Mouse (Mus musculus): Measurements from ENCODE around the gene Akt2. TPM values are rescaled to one million over a fixed set of nuclear protein-coding genes. Genes with fewer than 3 reads are reported as not detected.
A peak's percentile ranks its signal among the peaks of the same experiment; 100 is the strongest.
"Not testable (repeated sequence)": the region's sequence is repeated elsewhere in the genome, so short reads cannot be mapped to it uniquely, and the experiment has no call there.

Akt2 gene
- total RNA-seq, 2 experiments from 2014 or later: 194 to 199 TPM

GRCm38 (mm10) chr7:27607580-27607979, 16.2 kb downstream of the Akt2 start:
- intact Hi-C loops (cut with DNase I): no loop called here
- Histone ChIP-seq H3K4me3 (peak overlapping the region; percentile 61), H3K27ac (peak overlapping the region; percentile 94)
- peak; percentile 97 for DNase-seq
- TF ChIP-seq CTCF (IDR thresholded peaks at IDR 0.05): no peak

GRCm38 (mm10) chr7:27608130-27608529, 16.8 kb downstream of the Akt2 start:
- DNase-seq: peak; percentile 45
- H3K4me3 ChIP-seq: peak overlapping the region; percentile 2
- TF ChIP-seq CTCF (IDR thresholded peaks at IDR 0.05): no peak
- intact Hi-C loops (cut with DNase I): no loop called here
- peak overlapping the region; percentile 94 for H3K27ac ChIP-seq

GRCm38 (mm10) chr7:27609285-27609684, 17.9 kb downstream of the Akt2 start:
- DNase-seq: no peak
- H3K4me3 ChIP-seq: peak overlapping the region; percentile 13; the same call in 1 of the 2 replicates
- no peak for TF ChIP-seq CTCF (IDR thresholded peaks at IDR 0.05)
- H3K27ac ChIP-seq: peak overlapping the region; percentile 94
- intact Hi-C loops (cut with DNase I): no loop called here

- TF ChIP-seq CTCF (IDR thresholded peaks at IDR 0.05): no peak
- Histone ChIP-seq H3K27ac (peak overlapping the region; percentile 94), H3K4me3 (no peak overlapping the region)
- intact Hi-C loops (cut with DNase I): no loop called here
- DNase-seq: no peak
Measured at GRCm38 (mm10) chr7:27609688-27610087, 18.3 kb downstream of the Akt2 start.

- intact Hi-C loops (cut with DNase I): no loop called here
- Histone ChIP-seq H3K4me3 (no peak overlapping the region), H3K27ac (peak overlapping the region; percentile 4; the same call in 1 of the 2 replicates)
- DNase-seq: no peak
- TF ChIP-seq CTCF (IDR thresholded peaks at IDR 0.05): no peak
Measured at GRCm38 (mm10) chr7:27610370-27610769, 19.0 kb downstream of the Akt2 start.

GRCm38 (mm10) chr7:27610871-27611270, 19.5 kb downstream of the Akt2 start:
- TF ChIP-seq CTCF (IDR thresholded peaks at IDR 0.05): no peak
- intact Hi-C loops (cut with DNase I): no loop called here
- H3K4me3 ChIP-seq: no peak overlapping the region
- DNase-seq: no peak
- 0 out of 2 replicates have a peak overlapping the region, but pooled peaks have one; percentile 4 for H3K27ac ChIP-seq

- DNase-seq: no peak
- intact Hi-C loops (cut with DNase I): no loop called here
- TF ChIP-seq CTCF (IDR thresholded peaks at IDR 0.05): no peak
- H3K27ac ChIP-seq: no peak overlapping the region
- no peak overlapping the region for H3K4me3 ChIP-seq
Measured at GRCm38 (mm10) chr7:27612940-27613339, 21.6 kb downstream of the Akt2 start.

- no peak for TF ChIP-seq CTCF (IDR thresholded peaks at IDR 0.05)
- intact Hi-C loops (cut with DNase I): no loop called here
- H3K27ac ChIP-seq: no peak overlapping the region
- no peak overlapping the region for H3K4me3 ChIP-seq
- DNase-seq: no peak
Measured at GRCm38 (mm10) chr7:27613751-27614499, 22.6 kb downstream of the Akt2 start.

GRCm38 (mm10) chr7:27621028-27621427, 29.7 kb downstream of the Akt2 start:
- intact Hi-C loops (cut with DNase I): no loop called here
- Histone ChIP-seq H3K27ac (peak overlapping the region; percentile 76), H3K4me3 (no peak overlapping the region; the same call in 1 of the 2 replicates)
- TF ChIP-seq CTCF (IDR thresholded peaks at IDR 0.05): no peak
- DNase-seq: no peak

GRCm38 (mm10) chr7:27622234-27622633, 30.9 kb downstream of the Akt2 start:
- TF ChIP-seq CTCF (IDR thresholded peaks at IDR 0.05): no peak
- intact Hi-C loops (cut with DNase I): no loop called here
- Histone ChIP-seq H3K4me3 (no peak overlapping the region), H3K27ac (no peak overlapping the region)
- DNase-seq: no peak

GRCm38 (mm10) chr7:27624967-27625366, 33.6 kb downstream of the Akt2 start:
- Histone ChIP-seq H3K4me3 (no peak overlapping the region), H3K27ac (peak overlapping the region; percentile 69)
- TF ChIP-seq CTCF (IDR thresholded peaks at IDR 0.05): no peak
- intact Hi-C loops (cut with DNase I): no loop called here
- peak; percentile 7 for DNase-seq

- DNase-seq: peak; percentile 11
- Histone ChIP-seq H3K4me3 (no peak overlapping the region), H3K27ac (peak overlapping the region; percentile 73; the same call in 1 of the 2 replicates)
- intact Hi-C loops (cut with DNase I): no loop called here
- no peak for TF ChIP-seq CTCF (IDR thresholded peaks at IDR 0.05)
Measured at GRCm38 (mm10) chr7:27627707-27628106, 36.4 kb downstream of the Akt2 start.

- TF ChIP-seq CTCF (IDR thresholded peaks at IDR 0.05): no peak
- peak overlapping the region; percentile 73; the same call in 1 of the 2 replicates for H3K27ac ChIP-seq
- no peak overlapping the region for H3K4me3 ChIP-seq
- DNase-seq: peak; percentile 54
- intact Hi-C loops (cut with DNase I): no loop called here
Measured at GRCm38 (mm10) chr7:27628190-27628589, 36.8 kb downstream of the Akt2 start.

- H3K4me3 ChIP-seq; H3K27ac ChIP-seq; intact Hi-C loops (cut with DNase I): not testable (repeated sequence)
- peak; percentile 19 for DNase-seq
Measured at GRCm38 (mm10) chr7:27628816-27629215, 37.5 kb downstream of the Akt2 start.
